Mouse (Mus musculus) kidney, embryonic 14.5 days (tissue): ENCODE results near the gene Golga7b. TPM values are rescaled to one million over a fixed set of nuclear protein-coding genes. Genes with fewer than 3 reads are reported as not detected.

Experiments used
- ATAC-seq: fragments of 200-750 bp; cut with Nextera tagmentation; 2 replicates; pipeline ENCODE4 v1.8.0; 2017; ENCODE audit warnings: moderate number of reproducible peaks, mild to moderate bottlenecking, moderate TSS enrichment, moderate library complexity; ENCODE audit not compliant: low FRiP score, low TSS enrichment
- H3K27ac ChIP-seq: fragments of 300-500 bp; sonication (generic); 2 replicates; pipeline ENCODE4 v1.5.1; 2014; ENCODE audit warnings: low read depth, mild to moderate bottlenecking, low read length, moderate library complexity, mixed read lengths
- H3K27me3 ChIP-seq: fragments of 300-500 bp; sonication (generic); 2 replicates; pipeline ENCODE4 v1.6.1; 2014; ENCODE audit warnings: mild to moderate bottlenecking, low read length; ENCODE audit not compliant: control insufficient read depth, insufficient read depth
- H3K36me3 ChIP-seq: fragments of 300-500 bp; sonication (generic); 2 replicates; pipeline ENCODE4 v1.6.1; 2014; ENCODE audit warnings: low read length, mixed read lengths; ENCODE audit not compliant: control insufficient read depth, insufficient read depth
- H3K4me1 ChIP-seq: fragments of 300-500 bp; sonication (generic); 2 replicates; pipeline ENCODE4 v1.6.1; 2014; ENCODE audit warnings: low read length, mixed read lengths; ENCODE audit not compliant: control insufficient read depth, insufficient read depth
- H3K4me2 ChIP-seq: fragments of 300-500 bp; sonication (generic); replicated peaks from 2 replicates; pipeline ENCODE4 v1.6.1; 2014; ENCODE audit warnings: low read depth, mild to moderate bottlenecking, low read length
- H3K4me3 ChIP-seq: fragments of 300-500 bp; sonication (generic); 2 replicates; pipeline ENCODE4 v1.5.1; 2014; ENCODE audit warnings: mild to moderate bottlenecking, low read length
- H3K9ac ChIP-seq: fragments of 300-500 bp; sonication (generic); 2 replicates; pipeline ENCODE4 v1.6.1; 2014; ENCODE audit warnings: low read depth, mild to moderate bottlenecking, low read length, moderate library complexity
- H3K9me3 ChIP-seq: fragments of 300-500 bp; sonication (generic); 2 replicates; pipeline ENCODE4 v1.6.1; 2016; ENCODE audit warnings: low read length; ENCODE audit not compliant: control insufficient read depth
- WGBS: fragments of 180-500 bp; shearing (Covaris S2); extraction: QIAGEN DNeasy Blood & Tissue Kit; methylation state at CpG from one replicate; pipeline ENCODE4 v1.1.7; 2014; 5-methylcytosine and 5-hydroxymethylcytosine counted together
- polyA plus RNA-seq: library from polyadenylated mRNA; unstranded; fragments of >200 nt; fragmentation: Nextera tagmentation; extraction: Ambion mirVana; gene quantifications from 2 replicates; pipeline ENCODE4 v1.2.1, GENCODE M21; 2014

The Golga7b gene
- polyA plus RNA-seq, 1 experiment from 2014 or later: not detected

GRCm38 (mm10) chr19:42214601-42215000 is 32.8 kb upstream of the Golga7b start:
- Histone ChIP-seq H3K9ac (no peak overlapping the region), H3K4me1 (no peaks in the 10 kb centered on the region), H3K27ac (no peak overlapping the region), H3K4me2 (no peak overlapping the region), H3K36me3 (no peaks in the 10 kb centered on the region), H3K9me3 (no peaks in the 10 kb centered on the region), H3K4me3 (no peak overlapping the region), H3K27me3 (no peaks in the 10 kb centered on the region)
- 70% methylated on average over 2 of the region's 2 CpGs for WGBS
- ATAC-seq: no peak

DNA sequence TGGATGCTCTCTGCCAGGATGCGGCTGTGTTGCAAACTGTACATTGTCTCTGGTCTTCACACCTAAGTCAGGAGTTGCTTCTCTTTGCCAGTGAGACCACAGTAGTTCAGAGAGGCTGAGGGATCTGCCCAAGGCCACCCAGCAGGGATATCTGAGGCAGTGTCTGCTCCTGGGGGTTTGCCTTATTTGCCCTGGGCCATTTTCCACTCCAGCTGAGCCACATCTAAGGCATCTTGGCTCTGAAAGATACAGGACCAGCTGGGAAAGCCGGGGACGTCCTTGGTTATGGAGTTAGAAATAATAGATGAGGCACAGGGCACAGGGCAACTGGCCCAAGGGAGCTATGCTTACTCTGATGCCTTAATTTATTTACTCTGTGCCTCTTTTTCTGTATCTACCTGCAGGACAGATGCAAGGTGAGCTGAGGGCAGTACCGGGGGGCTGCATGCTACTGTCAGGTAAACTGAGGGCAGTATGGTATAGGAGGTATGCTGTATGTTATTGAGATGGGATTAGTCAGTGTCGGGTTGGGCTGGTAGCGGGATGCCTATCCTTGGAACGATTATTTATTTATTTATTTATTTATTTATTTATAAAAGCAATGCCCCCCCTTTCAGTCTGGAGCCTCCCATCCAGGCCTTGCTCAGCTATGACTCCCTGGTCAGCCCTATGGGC is 30.5 kb upstream of the Golga7b start:
- H3K4me3 ChIP-seq: no peak overlapping the region
- no peak for ATAC-seq

DNA sequence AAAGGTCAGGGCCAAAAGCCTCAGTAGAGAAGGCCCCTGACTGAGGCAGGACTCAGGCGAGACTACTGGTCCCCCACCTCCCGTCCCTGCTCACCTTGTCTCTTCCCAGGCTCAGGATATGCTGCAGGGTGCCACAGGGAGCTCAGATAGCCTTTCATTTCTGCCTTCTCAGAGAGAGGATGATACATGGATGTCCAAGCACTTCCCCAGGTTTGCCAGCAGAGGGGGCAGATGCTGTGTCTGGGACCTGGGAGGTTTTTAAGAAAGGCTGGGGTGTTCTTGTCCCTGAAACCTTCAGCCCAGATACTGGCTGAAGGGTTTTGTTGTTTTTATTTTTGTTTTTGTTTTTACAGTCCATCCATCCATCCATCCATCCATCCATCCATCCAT is 30.0 kb upstream of the Golga7b start:
- Histone ChIP-seq H3K4me3 (no peak overlapping the region), H3K4me1 (no peaks in the 10 kb centered on the region), H3K36me3 (no peaks in the 10 kb centered on the region), H3K27ac (no peak overlapping the region), H3K27me3 (no peaks in the 10 kb centered on the region), H3K9ac (no peak overlapping the region), H3K9me3 (no peaks in the 10 kb centered on the region), H3K4me2 (no peak overlapping the region)
- 24% methylated on average over 2 of the region's 2 CpGs for WGBS
- no peak for ATAC-seq

More for the DNA sequence above, 30.5 kb upstream of the Golga7b start:
- Histone ChIP-seq H3K4me1 (no peaks in the 10 kb centered on the region), H3K27me3 (no peaks in the 10 kb centered on the region), H3K36me3 (no peaks in the 10 kb centered on the region), H3K4me2 (no peak overlapping the region), H3K27ac (no peak overlapping the region), H3K9ac (no peak overlapping the region), H3K9me3 (no peaks in the 10 kb centered on the region)
- WGBS: 68% methylated on average over 7 of the region's 7 CpGs

DNA sequence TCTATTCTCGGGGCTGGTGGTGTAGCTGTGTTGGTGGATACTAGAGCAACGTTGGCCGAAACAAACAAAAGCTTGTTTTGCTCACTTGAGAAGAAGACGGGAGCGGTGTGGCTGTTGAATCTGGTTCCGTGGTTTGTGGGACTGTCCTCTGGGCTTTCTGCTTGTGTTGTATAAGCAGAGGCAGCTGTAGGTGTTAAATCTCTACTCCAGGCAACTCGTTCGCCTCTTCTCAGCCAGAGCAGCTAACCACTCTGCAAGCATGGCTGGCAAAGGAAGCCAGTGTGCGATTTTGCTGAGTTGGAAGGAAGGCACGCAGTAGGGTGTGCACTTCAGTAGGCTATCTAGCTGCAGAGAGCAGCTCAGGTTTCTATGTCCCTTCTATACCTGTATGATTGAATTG is 20.9 kb upstream of the Golga7b start:
- H3K9ac ChIP-seq: no peak overlapping the region
- no peaks in the 10 kb centered on the region for H3K27me3 ChIP-seq
- H3K4me3 ChIP-seq: no peak overlapping the region
- no peaks in the 10 kb centered on the region for H3K36me3 ChIP-seq
- no peak overlapping the region for H3K27ac ChIP-seq
- no peak overlapping the region for H3K4me2 ChIP-seq
- WGBS: 75% methylated on average over 10 of the region's 10 CpGs
- H3K4me1 ChIP-seq: no peaks in the 10 kb centered on the region
- no peak for ATAC-seq
- H3K9me3 ChIP-seq: no peaks in the 10 kb centered on the region

DNA sequence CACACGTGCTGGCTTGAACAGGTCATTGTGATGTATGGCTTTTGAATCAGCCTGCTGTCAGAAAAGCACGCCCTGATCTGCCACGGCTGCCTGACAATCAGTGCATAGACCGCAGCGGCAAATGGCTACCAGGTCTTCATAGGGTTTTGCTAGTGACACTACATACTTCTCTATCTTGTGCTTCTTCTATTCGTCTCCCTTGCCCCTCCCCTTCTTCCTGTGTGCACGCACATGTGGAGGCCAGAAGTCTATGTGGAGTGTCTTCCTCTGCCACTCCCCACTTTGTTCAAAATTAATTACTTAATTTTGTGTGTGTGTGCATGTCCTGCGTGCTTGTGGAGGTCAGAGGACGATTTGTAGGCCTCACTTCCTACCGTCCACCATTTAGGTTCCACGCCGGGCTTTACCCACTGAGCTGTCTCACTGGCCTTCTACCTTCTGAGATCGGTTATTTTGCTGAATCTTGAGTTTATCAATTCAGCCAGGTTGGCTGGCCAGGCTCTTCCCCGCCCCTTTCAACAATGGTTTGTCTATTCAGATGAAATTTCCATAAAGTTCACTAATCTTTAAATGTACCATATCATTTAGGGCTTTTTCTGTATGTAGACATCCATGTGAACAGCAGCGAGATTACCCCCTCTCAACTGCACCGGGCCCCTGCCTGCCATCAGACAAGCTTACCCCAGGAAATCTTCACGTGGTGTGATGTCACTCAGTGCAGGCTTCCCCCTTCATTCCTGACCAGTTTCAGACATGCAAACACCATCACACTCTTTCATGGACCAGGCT is 17.7 kb upstream of the Golga7b start:
- ATAC-seq: no peak
- H3K36me3 ChIP-seq: no peaks in the 10 kb centered on the region
- no peaks in the 10 kb centered on the region for H3K4me1 ChIP-seq
- WGBS: 79% methylated on average over 17 of the region's 17 CpGs
- no peak overlapping the region for H3K9ac ChIP-seq
- no peaks in the 10 kb centered on the region for H3K27me3 ChIP-seq
- no peak overlapping the region for H3K27ac ChIP-seq
- H3K4me3 ChIP-seq: no peak overlapping the region
- no peak overlapping the region for H3K4me2 ChIP-seq
- no peaks in the 10 kb centered on the region for H3K9me3 ChIP-seq

- ATAC-seq: no peak
- Histone ChIP-seq H3K36me3 (no peaks in the 10 kb centered on the region), H3K4me2 (no peak overlapping the region), H3K9me3 (no peaks in the 10 kb centered on the region), H3K27me3 (no peaks in the 10 kb centered on the region), H3K4me3 (no peak overlapping the region), H3K4me1 (no peaks in the 10 kb centered on the region), H3K9ac (no peak overlapping the region), H3K27ac (no peak overlapping the region)
- 68% methylated on average over 5 of the region's 5 CpGs for WGBS
Observed at GRCm38 (mm10) chr19:42230288-42230568, 17.1 kb upstream of the Golga7b start.

GRCm38 (mm10) chr19:42230986-42231385 is 16.4 kb upstream of the Golga7b start:
- Histone ChIP-seq H3K9me3 (no peaks in the 10 kb centered on the region), H3K9ac (no peak overlapping the region), H3K4me3 (no peak overlapping the region), H3K27me3 (no peaks in the 10 kb centered on the region), H3K4me1 (no peaks in the 10 kb centered on the region), H3K27ac (no peak overlapping the region), H3K36me3 (no peaks in the 10 kb centered on the region), H3K4me2 (no peak overlapping the region)
- no peak for ATAC-seq
- WGBS: 86% methylated on average over 13 of the region's 13 CpGs

DNA sequence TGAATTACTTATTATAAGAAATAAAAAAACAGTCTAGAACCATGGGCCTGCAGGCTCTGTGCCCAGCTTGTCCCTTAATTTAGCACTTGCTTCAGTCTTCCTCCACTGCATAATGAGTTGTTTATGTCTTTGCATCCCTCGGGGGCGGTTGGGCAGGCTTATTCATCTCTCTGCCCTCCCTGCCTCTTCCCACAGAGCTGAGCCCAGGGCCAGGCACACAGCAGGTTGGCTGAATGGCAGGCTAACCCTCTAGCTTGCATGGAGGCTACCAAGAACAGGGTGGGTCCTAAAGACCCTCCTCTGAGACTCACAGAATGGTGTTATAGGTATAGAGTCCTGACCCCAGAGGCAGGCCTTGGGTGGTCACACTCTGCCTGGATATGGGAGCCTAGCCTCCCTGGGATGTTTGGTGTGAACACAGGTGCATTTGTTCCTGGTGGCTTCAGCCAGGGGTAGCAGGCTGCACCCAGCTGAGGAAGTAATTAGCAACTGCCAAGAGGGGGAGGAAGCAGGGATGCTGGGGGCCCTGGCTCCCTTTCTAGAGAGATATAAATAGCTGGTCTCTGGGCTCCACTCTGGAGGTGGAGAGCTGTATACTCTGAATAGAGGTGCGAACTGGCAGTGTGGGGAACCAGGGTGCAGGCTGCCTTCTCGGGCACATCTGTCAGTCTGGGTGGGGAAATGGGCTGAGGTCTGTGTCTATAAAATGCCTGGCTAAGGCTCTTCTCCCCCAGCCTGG is 9.6 kb upstream of the Golga7b start:
- no peak overlapping the region for H3K4me3 ChIP-seq
- no peak overlapping the region for H3K9ac ChIP-seq
- no peaks in the 10 kb centered on the region for H3K4me1 ChIP-seq
- no peaks in the 10 kb centered on the region for H3K9me3 ChIP-seq
- no peak overlapping the region for H3K27ac ChIP-seq
- H3K27me3 ChIP-seq: no peaks in the 10 kb centered on the region
- no peak for ATAC-seq
- WGBS: 10% methylated on average over 4 of the region's 4 CpGs
- no peak overlapping the region for H3K4me2 ChIP-seq
- H3K36me3 ChIP-seq: no peaks in the 10 kb centered on the region

- Histone ChIP-seq H3K4me2 (no peak overlapping the region), H3K4me1 (no peaks in the 10 kb centered on the region), H3K27ac (no peak overlapping the region), H3K9me3 (no peaks in the 10 kb centered on the region), H3K4me3 (no peak overlapping the region), H3K9ac (no peak overlapping the region), H3K27me3 (no peaks in the 10 kb centered on the region), H3K36me3 (no peaks in the 10 kb centered on the region)
- WGBS: 60% methylated on average over 7 of the region's 7 CpGs
- no peak for ATAC-seq
Observed at GRCm38 (mm10) chr19:42238341-42238715, 9.0 kb upstream of the Golga7b start.
